Mouse (Mus musculus): ENCODE measurements around the gene Gm21988.

DNA sequence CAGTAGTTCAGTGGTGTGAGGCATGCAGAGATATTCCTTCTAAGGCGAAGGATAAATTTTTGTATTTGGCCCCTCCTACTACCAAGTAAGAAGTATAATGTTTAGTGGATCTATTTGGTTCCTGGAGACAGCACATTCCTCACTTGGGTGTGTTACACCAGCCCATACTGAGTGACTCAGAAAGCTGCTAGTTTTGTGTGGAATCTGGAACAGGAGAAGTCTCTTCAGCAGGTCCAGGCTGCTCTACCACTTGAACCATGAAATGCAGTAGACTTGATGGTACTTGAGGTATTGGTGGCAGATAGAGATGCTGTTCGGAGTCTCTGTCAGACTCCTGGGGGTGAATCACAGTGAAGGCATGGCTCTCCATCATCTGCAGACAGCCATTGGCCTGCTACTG is 28.9 kb downstream of the Gm21988 start:
- TF ChIP-seq MAFK (IDR thresholded peaks at IDR 0.05; ENCODE audit: insufficient read depth, low read depth, low read length) (no peak), ZNF384 (IDR thresholded peaks at IDR 0.05; ENCODE audit: low read depth, low read length) (no peak), HCFC1 (IDR thresholded peaks at IDR 0.05; ENCODE audit: borderline replicate concordance, insufficient read depth, low read length) (no peak), CHD2 (IDR thresholded peaks at IDR 0.05; ENCODE audit: low read depth, low read length) (no peak), ZC3H11A (IDR thresholded peaks at IDR 0.05; ENCODE audit: borderline replicate concordance, low read depth, low read length) (no peak)
